Mouse (Mus musculus): ENCODE data around the gene Mccc2. TPM values are rescaled to one million over a fixed set of nuclear protein-coding genes. Genes with fewer than 3 reads are reported as not detected.

Gene Mccc2
- polyA plus RNA-seq, 1 experiment from 2014 or later, result 50.0 TPM

GRCm38 (mm10) chr13:99999078-99999477, 16.4 kb downstream of the Mccc2 start:
- H3K27me3 ChIP-seq (ENCODE audit: control insufficient read depth, insufficient read depth, low read length), result no peaks in the 10 kb centered on the region
- no peaks in the 10 kb centered on the region for H3K4me1 ChIP-seq (ENCODE audit: control insufficient read depth, insufficient read depth, low read length)
- H3K9me3 ChIP-seq (replicated peaks; ENCODE audit: control insufficient read depth, low read length), result no peaks in the 10 kb centered on the region
- no peak overlapping the region for H3K4me3 ChIP-seq (ENCODE audit: low read depth, low read length)
- H3K36me3 ChIP-seq (replicated peaks; ENCODE audit: control insufficient read depth, insufficient read depth, low read depth, low read length), result no peaks in the 10 kb centered on the region
- no peak for DNase-seq (ENCODE audit: low spot score)
- no peak overlapping the region for H3K27ac ChIP-seq (replicated peaks; ENCODE audit: low read depth, low read length)
- ATAC-seq (replicated peaks; ENCODE audit: insufficient number of reproducible peaks, low FRiP score, low TSS enrichment, low read depth), result no peak
- H3K4me2 ChIP-seq (ENCODE audit: low read depth, low read length), result no peak overlapping the region
- WGBS, result 92% methylated on average over 3 of the region's 3 CpGs
- no peak overlapping the region for H3K9ac ChIP-seq (replicated peaks; ENCODE audit: low read length)

GRCm38 (mm10) chr13:99998099-99998498, 17.3 kb downstream of the Mccc2 start:
- DNase-seq (ENCODE audit: low spot score) (no peak), ATAC-seq (replicated peaks; ENCODE audit: insufficient number of reproducible peaks, low FRiP score, low TSS enrichment, low read depth) (no peak)
- Histone ChIP-seq H3K9me3 (replicated peaks; ENCODE audit: control insufficient read depth, low read length) (no peaks in the 10 kb centered on the region), H3K4me2 (ENCODE audit: low read depth, low read length) (no peak overlapping the region), H3K27ac (replicated peaks; ENCODE audit: low read depth, low read length) (no peak overlapping the region), H3K27me3 (ENCODE audit: control insufficient read depth, insufficient read depth, low read length) (no peaks in the 10 kb centered on the region), H3K9ac (replicated peaks; ENCODE audit: low read length) (no peak overlapping the region), H3K36me3 (replicated peaks; ENCODE audit: control insufficient read depth, insufficient read depth, low read depth, low read length) (no peaks in the 10 kb centered on the region), H3K4me1 (ENCODE audit: control insufficient read depth, insufficient read depth, low read length) (no peaks in the 10 kb centered on the region), H3K4me3 (ENCODE audit: low read depth, low read length) (no peak overlapping the region)
- 89% methylated on average over 3 of the region's 3 CpGs for WGBS

GRCm38 (mm10) chr13:99989592-99989991, 25.8 kb downstream of the Mccc2 start:
- H3K9ac ChIP-seq (replicated peaks; ENCODE audit: low read length), result no peak overlapping the region
- H3K27me3 ChIP-seq (ENCODE audit: control insufficient read depth, insufficient read depth, low read length), result no peaks in the 10 kb centered on the region
- 92% methylated on average over 4 of the region's 4 CpGs for WGBS
- H3K4me3 ChIP-seq (ENCODE audit: low read depth, low read length), result no peak overlapping the region
- H3K27ac ChIP-seq (replicated peaks; ENCODE audit: low read depth, low read length), result no peak overlapping the region
- H3K9me3 ChIP-seq (replicated peaks; ENCODE audit: control insufficient read depth, low read length), result no peaks in the 10 kb centered on the region
- H3K4me1 ChIP-seq (ENCODE audit: control insufficient read depth, insufficient read depth, low read length), result no peaks in the 10 kb centered on the region
- DNase-seq (ENCODE audit: low spot score), result no peak
- ATAC-seq (replicated peaks; ENCODE audit: insufficient number of reproducible peaks, low FRiP score, low TSS enrichment, low read depth), result no peak
- no peaks in the 10 kb centered on the region; the same call in none of the 2 replicates for H3K36me3 ChIP-seq (replicated peaks; ENCODE audit: control insufficient read depth, insufficient read depth, low read depth, low read length)
- H3K4me2 ChIP-seq (ENCODE audit: low read depth, low read length), result no peak overlapping the region

- 100% methylated on average over 1 of the region's 1 CpGs for WGBS
- Histone ChIP-seq H3K36me3 (replicated peaks; ENCODE audit: control insufficient read depth, insufficient read depth, low read depth, low read length) (no peaks in the 10 kb centered on the region; the same call in 1 of the 2 replicates), H3K27ac (replicated peaks; ENCODE audit: low read depth, low read length) (no peak overlapping the region), H3K4me2 (ENCODE audit: low read depth, low read length) (no peak overlapping the region), H3K9ac (replicated peaks; ENCODE audit: low read length) (no peak overlapping the region), H3K4me1 (ENCODE audit: control insufficient read depth, insufficient read depth, low read length) (no peaks in the 10 kb centered on the region), H3K9me3 (replicated peaks; ENCODE audit: control insufficient read depth, low read length) (no peaks in the 10 kb centered on the region), H3K4me3 (ENCODE audit: low read depth, low read length) (no peak overlapping the region), H3K27me3 (ENCODE audit: control insufficient read depth, insufficient read depth, low read length) (no peaks in the 10 kb centered on the region)
- DNase-seq (ENCODE audit: low spot score) (no peak), ATAC-seq (replicated peaks; ENCODE audit: insufficient number of reproducible peaks, low FRiP score, low TSS enrichment, low read depth) (no peak)
Measured at GRCm38 (mm10) chr13:99983320-99983719, 32.1 kb downstream of the Mccc2 start.

- Histone ChIP-seq H3K9ac (replicated peaks; ENCODE audit: low read length) (no peak overlapping the region), H3K4me3 (ENCODE audit: low read depth, low read length) (no peak overlapping the region)
- WGBS, result 72% methylated on average over 2 of the region's 2 CpGs
Measured at GRCm38 (mm10) chr13:99979406-99979805, 36.0 kb downstream of the Mccc2 start.

GRCm38 (mm10) chr13:99970089-99970488, 45.4 kb downstream of the Mccc2 start:
- Histone ChIP-seq H3K27ac (replicated peaks; ENCODE audit: low read depth, low read length) (no peak overlapping the region), H3K4me1 (ENCODE audit: control insufficient read depth, insufficient read depth, low read length) (no peaks in the 10 kb centered on the region), H3K4me3 (ENCODE audit: low read depth, low read length) (no peak overlapping the region), H3K27me3 (ENCODE audit: control insufficient read depth, insufficient read depth, low read length) (no peaks in the 10 kb centered on the region), H3K9ac (replicated peaks; ENCODE audit: low read length) (no peak overlapping the region), H3K36me3 (replicated peaks; ENCODE audit: control insufficient read depth, insufficient read depth, low read depth, low read length) (no peaks in the 10 kb centered on the region), H3K9me3 (replicated peaks; ENCODE audit: control insufficient read depth, low read length) (no peaks in the 10 kb centered on the region), H3K4me2 (ENCODE audit: low read depth, low read length) (no peak overlapping the region)
- ATAC-seq (replicated peaks; ENCODE audit: insufficient number of reproducible peaks, low FRiP score, low TSS enrichment, low read depth) (no peak), DNase-seq (ENCODE audit: low spot score) (no peak)
- 93% methylated on average over 5 of the region's 5 CpGs for WGBS

More at GRCm38 (mm10) chr13:99979406-99979805, 36.0 kb downstream of the Mccc2 start:
- no peak overlapping the region for H3K27ac ChIP-seq (replicated peaks; ENCODE audit: low read depth, low read length)
- H3K36me3 ChIP-seq (replicated peaks; ENCODE audit: control insufficient read depth, insufficient read depth, low read depth, low read length), result no peaks in the 10 kb centered on the region
- no peaks in the 10 kb centered on the region for H3K4me1 ChIP-seq (ENCODE audit: control insufficient read depth, insufficient read depth, low read length)
- no peak for ATAC-seq (replicated peaks; ENCODE audit: insufficient number of reproducible peaks, low FRiP score, low TSS enrichment, low read depth)
- DNase-seq (ENCODE audit: low spot score), result no peak
- no peaks in the 10 kb centered on the region for H3K27me3 ChIP-seq (ENCODE audit: control insufficient read depth, insufficient read depth, low read length)
- no peak overlapping the region for H3K4me2 ChIP-seq (ENCODE audit: low read depth, low read length)
- H3K9me3 ChIP-seq (replicated peaks; ENCODE audit: control insufficient read depth, low read length), result no peaks in the 10 kb centered on the region

GRCm38 (mm10) chr13:99967013-99967678, 48.3 kb downstream of the Mccc2 start:
- Histone ChIP-seq H3K4me1 (ENCODE audit: control insufficient read depth, insufficient read depth, low read length) (no peaks in the 10 kb centered on the region), H3K27ac (replicated peaks; ENCODE audit: low read depth, low read length) (no peak overlapping the region), H3K36me3 (replicated peaks; ENCODE audit: control insufficient read depth, insufficient read depth, low read depth, low read length) (no peaks in the 10 kb centered on the region), H3K4me3 (ENCODE audit: low read depth, low read length) (no peak overlapping the region), H3K9ac (replicated peaks; ENCODE audit: low read length) (no peak overlapping the region), H3K9me3 (replicated peaks; ENCODE audit: control insufficient read depth, low read length) (no peaks in the 10 kb centered on the region), H3K4me2 (ENCODE audit: low read depth, low read length) (no peak overlapping the region), H3K27me3 (ENCODE audit: control insufficient read depth, insufficient read depth, low read length) (no peaks in the 10 kb centered on the region)
- ATAC-seq (replicated peaks; ENCODE audit: insufficient number of reproducible peaks, low FRiP score, low TSS enrichment, low read depth), result no peak
- 88% methylated on average over 11 of the region's 11 CpGs for WGBS
- no peak for DNase-seq (ENCODE audit: low spot score)

GRCm38 (mm10) chr13:99963814-99964213, 51.6 kb downstream of the Mccc2 start:
- no peak for DNase-seq (ENCODE audit: low spot score)
- Histone ChIP-seq H3K36me3 (replicated peaks; ENCODE audit: control insufficient read depth, insufficient read depth, low read depth, low read length) (no peaks in the 10 kb centered on the region), H3K9me3 (replicated peaks; ENCODE audit: control insufficient read depth, low read length) (no peaks in the 10 kb centered on the region), H3K4me2 (ENCODE audit: low read depth, low read length) (no peak overlapping the region), H3K27me3 (ENCODE audit: control insufficient read depth, insufficient read depth, low read length) (no peaks in the 10 kb centered on the region), H3K27ac (replicated peaks; ENCODE audit: low read depth, low read length) (no peak overlapping the region), H3K9ac (replicated peaks; ENCODE audit: low read length) (no peak overlapping the region), H3K4me1 (ENCODE audit: control insufficient read depth, insufficient read depth, low read length) (no peaks in the 10 kb centered on the region), H3K4me3 (ENCODE audit: low read depth, low read length) (no peak overlapping the region)
- 89% methylated on average over 6 of the region's 6 CpGs for WGBS
- no peak for ATAC-seq (replicated peaks; ENCODE audit: insufficient number of reproducible peaks, low FRiP score, low TSS enrichment, low read depth)

Measured in embryonic facial prominence, embryonic 11.5 days (tissue).